Mouse (Mus musculus) lung, adult 2 months (tissue): ENCODE results near the gene Tctex1d1. TPM values are rescaled to one million over a fixed set of nuclear protein-coding genes. Genes with fewer than 3 reads are reported as not detected.

ENCODE experiments used
- DNase-seq: peaks from one replicate; pipeline ENCODE4 v3.0.0; 2022
- H3K4me1 ChIP-seq: fragments of 200-500 bp; 2 replicates; pipeline ENCODE4 v1.6.1; 2011; ENCODE audit warnings: low read length; ENCODE audit not compliant: control insufficient read depth, insufficient read depth
- H3K4me3 ChIP-seq: fragments of 200-500 bp; replicated peaks from 2 replicates; pipeline ENCODE3; 2011; ENCODE audit warnings: low read depth, mild to moderate bottlenecking, control low read depth, low read length; ENCODE audit errors: extremely low read depth
- CTCF ChIP-seq: fragments of 200-500 bp; IDR thresholded peaks from 2 replicates; pipeline ENCODE4 v1.5.1; 2011; ENCODE audit warnings: mild to moderate bottlenecking, low read length, control low read depth; ENCODE audit not compliant: insufficient read depth
- POLR2A ChIP-seq: fragments of 200-500 bp; IDR thresholded peaks from 2 replicates; pipeline ENCODE4 v1.6.1; 2011; ENCODE audit warnings: low read depth, mild to moderate bottlenecking, control low read depth, low read length, borderline replicate concordance; ENCODE audit errors: extremely low read depth
- WGBS: fragments of 180-500 bp; shearing (Covaris S2); methylation state at CpG from one replicate; pipeline ENCODE4 v1.1.7; 2018; 5-methylcytosine and 5-hydroxymethylcytosine counted together
- polyA plus RNA-seq: library from polyadenylated mRNA; depleted of rRNA; stranded (reverse); fragments of >200 nt; gene quantifications from 2 replicates; pipeline ENCODE4 v1.2.3, GENCODE M21; 2012; rRNA removed

Gene Tctex1d1
- polyA plus RNA-seq, result not detected in 2 replicates

GRCm38 (mm10) chr4:102978440-102978839 lies at the start of gene Tctex1d1:
Gene Tctex1d1, plus strand, starts transcription at chr4:102978606.
- peak within 1 kb of the TSS; percentile 24 for H3K4me3 ChIP-seq
- 4% methylated on average over 13 of the region's 13 CpGs for WGBS

DNA sequence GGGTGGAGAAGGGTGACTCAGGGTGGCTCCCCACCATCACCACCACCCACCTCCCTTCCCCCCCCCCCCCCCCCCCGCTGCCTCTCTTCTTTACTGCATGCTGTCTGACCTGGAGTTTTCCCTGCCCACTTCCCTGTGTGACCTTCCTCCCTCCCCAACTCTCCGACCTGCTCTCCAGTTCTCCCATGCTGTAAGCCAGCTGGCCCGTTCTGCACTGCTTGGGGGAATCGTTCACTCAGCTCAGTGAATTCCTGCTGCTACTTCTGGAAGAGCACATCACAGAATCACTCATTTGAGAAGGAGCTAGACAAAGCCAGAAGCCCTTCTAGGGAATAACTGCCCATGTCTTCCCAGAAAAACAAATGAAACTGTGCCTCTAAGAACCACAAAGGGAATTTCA lies 48.9 kb upstream of the Tctex1d1 start:
- H3K4me1 ChIP-seq, result no peaks in the 10 kb centered on the region; the same call in 1 of the 2 replicates
- no peak for TF ChIP-seq POLR2A
- TF ChIP-seq CTCF, result no peak
- DNase-seq, result no peak
- no peak overlapping the region for H3K4me3 ChIP-seq
- WGBS, result 39% methylated on average over 4 of the region's 4 CpGs

More at GRCm38 (mm10) chr4:102978440-102978839, at the start of gene Tctex1d1:
- DNase-seq, result no peak
- TF ChIP-seq POLR2A (no peak), CTCF (no peak)
- no peaks in the 10 kb centered on the region for H3K4me1 ChIP-seq

DNA sequence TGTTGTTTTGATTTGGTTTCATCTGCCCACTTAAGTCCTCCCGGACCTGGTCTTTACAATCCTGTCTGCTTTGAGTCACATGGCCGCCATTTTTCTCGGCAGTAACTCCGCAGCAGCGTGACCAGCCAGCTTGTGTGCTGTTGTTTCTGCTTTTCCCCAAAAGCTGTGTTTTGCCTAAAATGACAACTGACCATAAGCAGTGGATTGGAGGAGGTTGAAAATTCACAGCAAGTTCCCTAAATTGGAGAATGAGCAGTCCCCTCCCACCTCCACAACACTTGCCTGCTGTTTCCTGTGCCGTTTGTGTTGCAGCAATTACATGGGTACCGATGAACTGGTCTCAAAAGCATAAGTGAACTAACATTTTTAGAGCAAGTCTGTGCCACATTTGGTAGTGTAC lies 47.7 kb upstream of the Tctex1d1 start:
- TF ChIP-seq CTCF (no peak), POLR2A (no peak)
- no peak for DNase-seq
- no peaks in the 10 kb centered on the region; the same call in 1 of the 2 replicates for H3K4me1 ChIP-seq
- no peak overlapping the region for H3K4me3 ChIP-seq
- 76% methylated on average over 7 of the region's 7 CpGs for WGBS

GRCm38 (mm10) chr4:102940266-102940665 lies 38.1 kb upstream of the Tctex1d1 start:
- H3K4me3 ChIP-seq, result no peak overlapping the region
- no peak for DNase-seq
- no peak for TF ChIP-seq POLR2A
- no peak for TF ChIP-seq CTCF
- no peaks in the 10 kb centered on the region for H3K4me1 ChIP-seq
- 74% methylated on average over 3 of the region's 3 CpGs for WGBS

- Histone ChIP-seq H3K4me3 (no peak overlapping the region), H3K4me1 (no peaks in the 10 kb centered on the region)
- DNase-seq, result no peak
- TF ChIP-seq CTCF (no peak), POLR2A (no peak)
- 83% methylated on average over 4 of the region's 4 CpGs for WGBS
Measured at GRCm38 (mm10) chr4:102940738-102941137, 37.7 kb upstream of the Tctex1d1 start.

DNA sequence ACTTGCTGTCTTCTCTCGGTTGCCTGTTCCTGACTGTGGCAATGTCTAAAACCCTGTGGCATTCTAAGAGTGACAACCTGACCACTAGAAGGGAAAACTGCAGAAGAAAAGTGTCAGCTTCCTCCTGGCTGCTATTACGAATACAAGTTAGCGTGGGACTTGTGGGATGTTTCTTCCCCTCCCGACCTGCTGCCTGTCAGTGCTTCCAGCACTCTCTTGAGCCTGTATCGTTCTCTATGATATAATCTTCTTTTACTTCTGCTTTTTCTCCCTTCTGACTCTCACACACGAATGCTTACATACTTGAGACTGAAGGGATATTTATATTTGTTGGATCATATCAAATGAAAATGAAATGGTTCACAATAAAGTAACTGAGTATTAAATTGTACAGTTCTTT lies 34.1 kb upstream of the Tctex1d1 start:
- no peak for DNase-seq
- no peak for TF ChIP-seq POLR2A
- no peak for TF ChIP-seq CTCF
- no peaks in the 10 kb centered on the region for H3K4me1 ChIP-seq
- 68% methylated on average over 6 of the region's 6 CpGs for WGBS
- H3K4me3 ChIP-seq, result no peak overlapping the region

- 62% methylated on average over 2 of the region's 2 CpGs for WGBS
- Histone ChIP-seq H3K4me1 (no peaks in the 10 kb centered on the region), H3K4me3 (no peak overlapping the region)
- no peak for DNase-seq
- TF ChIP-seq POLR2A, result no peak
- no peak for TF ChIP-seq CTCF
Measured at GRCm38 (mm10) chr4:102952476-102952875, 25.9 kb upstream of the Tctex1d1 start.

GRCm38 (mm10) chr4:102955294-102955956 lies 23.0 kb upstream of the Tctex1d1 start:
- 50% methylated on average over 17 of the region's 17 CpGs for WGBS
- H3K4me1 ChIP-seq, result no peaks in the 10 kb centered on the region
- DNase-seq, result no peak
- no peak for TF ChIP-seq CTCF
- TF ChIP-seq POLR2A, result no peak
- H3K4me3 ChIP-seq, result no peak overlapping the region

- no peak overlapping the region for H3K4me3 ChIP-seq
- DNase-seq, result no peak
- no peak for TF ChIP-seq POLR2A
- no peak for TF ChIP-seq CTCF
- no peaks in the 10 kb centered on the region for H3K4me1 ChIP-seq
- whole genome bisulfite sequencing, result 86% methylated on average over 5 of the region's 5 CpGs
Measured at GRCm38 (mm10) chr4:102959409-102959808, 19.0 kb upstream of the Tctex1d1 start.

DNA sequence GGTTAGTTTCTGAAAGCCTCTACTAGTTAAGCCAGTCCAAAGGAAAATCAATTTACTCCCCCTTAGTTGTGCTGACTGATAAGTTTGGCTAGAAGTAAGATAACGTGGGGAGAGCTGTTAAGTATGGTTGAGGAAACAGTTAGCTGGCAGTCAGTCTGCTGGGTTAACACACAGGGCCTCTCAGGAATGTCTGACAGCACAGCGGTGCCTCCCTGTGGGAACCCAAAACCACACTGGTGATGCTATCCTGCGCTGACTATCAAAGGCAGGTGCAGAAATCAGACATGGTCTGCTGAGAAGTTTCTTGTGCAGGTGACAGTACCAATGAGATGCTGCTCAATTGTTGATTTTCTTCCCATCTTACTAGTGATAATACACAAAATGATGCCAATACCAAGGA lies 14.2 kb upstream of the Tctex1d1 start:
- TF ChIP-seq POLR2A, result no peak
- peak; percentile 18; the same call in 1 of the 2 replicates for TF ChIP-seq CTCF

More for the DNA sequence above, 14.2 kb upstream of the Tctex1d1 start:
- no peaks in the 10 kb centered on the region for H3K4me1 ChIP-seq
- whole genome bisulfite sequencing, result 59% methylated on average over 3 of the region's 3 CpGs
- no peak overlapping the region for H3K4me3 ChIP-seq
- DNase-seq, result no peak
